Mouse (Mus musculus): ENCODE results near the gene Chrd.

Gene Chrd

DNA sequence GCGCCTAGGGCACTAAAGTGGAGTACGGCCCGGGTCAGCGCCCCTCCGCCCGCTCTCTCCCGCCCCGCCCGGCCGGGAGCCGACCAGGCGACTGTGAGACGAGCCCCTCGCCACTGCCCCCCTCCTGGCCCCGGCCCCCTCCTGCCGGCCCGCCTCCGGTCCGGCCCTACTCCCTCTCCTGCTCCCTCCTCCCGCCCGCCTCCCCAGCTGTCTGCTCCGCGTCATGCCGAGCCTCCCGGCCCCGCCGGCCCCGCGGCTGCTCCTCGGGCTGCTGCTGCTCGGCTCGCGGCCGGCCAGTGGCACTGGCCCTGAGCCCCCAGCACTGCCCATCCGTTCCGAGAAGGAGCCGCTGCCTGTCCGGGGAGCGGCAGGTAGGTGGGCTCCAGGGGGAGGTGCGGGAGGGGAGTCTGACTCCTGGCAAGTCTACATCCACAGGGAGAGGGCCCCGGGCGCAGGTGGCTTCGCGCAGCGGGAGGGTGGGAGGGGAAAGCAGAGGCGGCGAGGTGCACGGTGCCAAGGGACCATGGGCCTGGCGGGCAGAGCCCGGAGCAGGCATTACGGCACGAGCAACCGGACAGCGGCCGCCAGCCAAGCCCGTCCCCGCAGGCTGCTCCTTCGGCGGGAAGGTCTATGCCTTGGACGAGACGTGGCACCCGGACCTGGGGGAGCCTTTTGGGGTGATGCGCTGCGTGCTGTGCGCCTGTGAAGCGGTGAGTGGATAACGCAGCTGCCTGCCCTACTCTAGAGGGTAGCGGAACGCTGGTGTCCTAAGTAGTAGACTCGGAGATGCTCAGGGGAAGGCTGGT, at the start of gene Chrd:
Gene Chrd, plus strand, starts transcription at position 203 of the 806 bp plus-strand sequence.
- DNase-seq (ENCODE audit: inconsistent age in 2 of 2, low spot score in 1 of 2): peak; percentile 79 to 90

DNA sequence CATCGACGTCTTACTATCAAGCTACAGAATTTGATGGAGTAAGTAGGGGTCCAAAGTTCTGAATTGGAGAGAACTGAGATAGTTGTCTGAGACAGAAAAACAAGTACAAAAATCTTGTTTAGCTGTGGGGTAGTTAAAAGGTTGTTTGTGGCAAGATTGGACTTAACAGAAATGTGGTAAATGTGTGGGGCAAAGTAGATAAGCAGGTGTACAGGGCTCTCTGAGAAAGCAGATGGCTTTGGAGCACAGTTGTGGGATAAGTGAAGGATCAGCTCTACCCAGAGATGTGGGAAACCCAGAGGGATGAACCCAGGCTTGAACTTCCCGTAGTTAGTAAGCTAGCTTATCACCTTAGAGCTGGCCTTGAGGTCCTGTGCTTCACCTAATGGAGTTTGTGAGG, 42.2 kb upstream of the Chrd start:
- no peak for DNase-seq (ENCODE audit: inconsistent age in 2 of 2, low spot score in 1 of 2)

- no peak for DNase-seq (ENCODE audit: inconsistent age in 2 of 2, low spot score in 1 of 2)
Measured at GRCm38 (mm10) chr16:20691617-20692016, 41.3 kb upstream of the Chrd start.

DNA sequence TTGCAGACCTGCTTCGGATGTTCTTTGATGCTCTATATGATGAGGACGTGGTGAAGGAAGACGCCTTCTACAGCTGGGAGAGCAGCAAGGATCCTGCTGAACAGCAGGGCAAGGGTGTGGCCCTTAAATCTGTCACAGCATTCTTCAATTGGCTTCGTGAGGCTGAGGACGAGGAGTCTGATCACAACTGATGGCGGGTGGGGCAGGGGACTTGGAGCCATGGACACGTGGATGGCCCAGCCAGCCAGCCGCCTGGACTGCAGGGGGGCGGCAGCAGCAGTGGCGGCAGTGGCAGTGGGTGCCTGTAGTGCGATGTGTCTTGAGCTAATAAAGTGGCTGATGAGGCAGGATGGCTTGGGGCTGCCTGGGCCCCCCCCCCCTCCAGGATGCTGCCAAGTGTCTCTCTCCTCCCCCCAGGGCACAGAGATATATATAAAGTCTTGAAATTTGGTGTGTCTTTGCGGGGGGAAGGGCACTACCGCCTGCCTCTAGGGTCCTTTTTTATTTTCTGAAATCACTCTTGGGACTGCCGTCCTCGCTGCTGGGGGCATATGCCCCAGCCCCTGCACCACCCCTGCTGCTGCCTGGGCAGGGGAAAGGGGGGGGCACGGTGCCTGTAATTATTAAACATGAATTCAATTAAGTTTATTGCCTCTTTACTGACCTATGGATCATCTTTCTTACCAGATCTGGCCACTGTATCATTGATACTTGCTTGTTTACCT, 40.5 kb upstream of the Chrd start:
- DNase-seq (ENCODE audit: inconsistent age in 2 of 2, low spot score in 1 of 2): peak; percentile 33 to 60

- peak; percentile 94 to 97 for DNase-seq (ENCODE audit: inconsistent age in 2 of 2, low spot score in 1 of 2)
Measured at GRCm38 (mm10) chr16:20693111-20693701, 39.7 kb upstream of the Chrd start, which contains the start of gene Fam131a. Gene Fam131a (plus strand): TSS chr16:20693241.

GRCm38 (mm10) chr16:20694781-20695180, 38.1 kb upstream of the Chrd start:
- peak; percentile 41 to 65 for DNase-seq (ENCODE audit: inconsistent age in 2 of 2, low spot score in 1 of 2)

DNA sequence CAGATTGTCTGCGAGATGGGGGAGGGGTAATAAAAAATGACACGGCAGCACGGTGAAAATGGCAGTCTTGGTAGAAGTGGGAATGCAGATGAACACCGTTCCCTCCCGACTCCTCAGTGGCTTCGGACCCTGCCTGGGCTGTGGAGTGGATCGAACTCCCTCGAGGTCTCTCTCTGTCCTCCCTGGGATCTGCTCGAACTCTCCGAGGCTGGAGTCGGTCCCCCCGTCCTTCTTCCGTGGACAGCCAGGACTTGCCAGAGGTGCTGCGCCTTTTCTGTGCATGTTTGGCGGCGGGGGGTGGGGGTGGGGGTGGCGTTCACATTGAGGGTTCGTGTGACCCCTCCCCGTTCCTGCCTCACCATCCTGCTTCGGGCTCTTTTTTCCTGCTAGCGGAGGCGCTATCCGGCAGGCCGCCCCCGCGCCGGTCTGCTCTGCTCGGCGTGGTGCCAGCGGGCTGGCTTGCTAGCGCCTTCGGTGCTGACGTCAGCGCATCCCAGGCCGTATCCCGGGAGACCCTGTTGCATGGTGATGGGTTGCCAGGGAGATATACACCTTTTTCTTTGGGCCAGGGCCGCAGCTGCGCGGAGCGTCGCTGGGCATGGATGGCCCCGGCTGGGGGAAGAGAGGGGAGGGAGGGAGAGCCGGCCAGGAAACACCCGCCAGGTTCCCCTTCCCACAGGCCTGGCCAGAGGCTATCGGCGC, 37.2 kb upstream of the Chrd start:
- DNase-seq (ENCODE audit: inconsistent age in 2 of 2, low spot score in 1 of 2): peak; percentile 89 to 94

- DNase-seq (ENCODE audit: inconsistent age in 2 of 2, low spot score in 1 of 2): peak; percentile 29 to 67
Measured at GRCm38 (mm10) chr16:20699266-20699665, 33.7 kb upstream of the Chrd start.

DNA sequence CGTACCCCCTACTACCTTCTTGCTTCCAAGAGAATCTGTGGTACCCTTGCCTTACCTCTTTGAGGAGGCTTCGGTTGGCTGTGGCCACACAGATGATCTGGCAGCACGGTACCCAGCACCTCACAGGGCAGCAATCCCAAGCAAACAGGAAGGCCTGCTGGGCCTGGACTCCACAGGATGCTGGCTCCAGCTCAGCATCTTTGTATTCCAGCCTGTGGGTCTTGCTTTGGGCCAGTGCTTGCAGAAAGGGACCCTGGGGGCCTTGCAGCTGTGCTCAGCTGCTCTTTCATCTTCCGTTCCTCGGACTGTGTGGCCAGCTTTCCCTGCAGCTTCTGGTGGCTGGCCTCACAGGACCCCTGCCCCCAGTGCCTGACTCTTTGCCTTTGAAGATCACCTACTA, 32.9 kb upstream of the Chrd start:
- DNase-seq (ENCODE audit: inconsistent age in 2 of 2, low spot score in 1 of 2): no peak

GRCm38 (mm10) chr16:20701316-20701715, 31.6 kb upstream of the Chrd start:
- DNase-seq (ENCODE audit: inconsistent age in 2 of 2, low spot score in 1 of 2): no peak

DNA sequence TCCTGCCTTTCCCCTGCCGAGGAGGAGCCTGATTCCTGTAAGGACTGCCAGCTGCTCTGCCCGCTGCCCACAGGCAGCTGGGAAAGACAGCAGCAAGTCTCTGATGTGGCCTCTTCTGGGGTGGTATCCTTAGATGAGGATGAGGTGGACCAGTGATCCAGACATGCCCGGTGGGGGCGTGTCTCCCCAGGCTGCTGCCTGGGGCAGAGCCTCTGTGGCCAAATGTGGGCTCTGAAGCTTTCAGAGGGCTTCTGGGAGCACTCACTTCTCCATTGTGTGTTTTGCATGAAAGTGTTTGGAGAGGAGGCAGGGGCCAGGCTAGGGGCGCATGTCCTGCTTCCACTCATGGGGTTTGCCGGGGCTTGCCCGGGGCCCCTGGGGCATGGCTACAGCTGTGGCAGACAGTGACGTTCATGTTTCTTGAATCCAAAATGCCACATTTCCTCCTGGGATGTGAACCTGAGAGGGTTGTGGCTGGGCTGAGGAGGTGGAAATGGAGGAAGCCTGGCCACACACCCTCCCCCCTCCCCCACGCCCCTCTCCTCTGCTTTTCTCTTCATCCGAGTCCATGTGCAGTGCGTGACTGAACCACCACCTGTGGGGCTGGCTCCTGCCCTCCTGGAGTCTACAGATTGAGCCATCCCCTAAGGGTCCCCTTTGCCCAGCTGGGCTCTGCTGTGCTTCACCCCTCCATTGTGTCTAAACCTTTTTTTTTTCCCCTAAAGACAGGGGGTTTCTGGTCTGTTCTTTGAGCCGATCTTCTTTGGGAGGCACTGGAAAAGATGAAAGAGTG, 31.0 kb upstream of the Chrd start:
- DNase-seq (ENCODE audit: inconsistent age in 2 of 2, low spot score in 1 of 2): peak in 1 of 2 experiments; percentile 22

DNA sequence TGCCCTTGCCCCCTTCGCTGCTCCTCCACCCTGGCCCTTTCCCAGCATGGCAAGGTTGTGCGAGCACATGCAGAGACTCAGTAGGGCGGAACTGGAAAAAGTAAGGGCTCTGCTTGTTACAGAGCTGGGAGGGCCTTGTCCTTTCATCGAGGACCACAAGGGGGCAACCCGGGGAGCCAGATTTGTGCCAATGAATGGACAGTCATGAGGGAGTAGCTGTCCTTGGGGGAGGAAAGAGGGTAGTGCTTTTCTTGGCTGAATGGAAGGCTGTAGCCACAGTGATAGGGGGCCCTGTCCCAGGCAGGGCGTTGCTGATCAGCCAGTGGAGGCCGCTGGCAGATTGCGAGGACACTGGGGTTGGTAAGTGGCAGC, 30.4 kb upstream of the Chrd start:
- DNase-seq (ENCODE audit: inconsistent age in 2 of 2, low spot score in 1 of 2): peak; percentile 90 to 96

- DNase-seq (ENCODE audit: inconsistent age in 2 of 2, low spot score in 1 of 2): peak; percentile 31 to 58
Measured at GRCm38 (mm10) chr16:20703071-20703470, 29.9 kb upstream of the Chrd start.

DNA sequence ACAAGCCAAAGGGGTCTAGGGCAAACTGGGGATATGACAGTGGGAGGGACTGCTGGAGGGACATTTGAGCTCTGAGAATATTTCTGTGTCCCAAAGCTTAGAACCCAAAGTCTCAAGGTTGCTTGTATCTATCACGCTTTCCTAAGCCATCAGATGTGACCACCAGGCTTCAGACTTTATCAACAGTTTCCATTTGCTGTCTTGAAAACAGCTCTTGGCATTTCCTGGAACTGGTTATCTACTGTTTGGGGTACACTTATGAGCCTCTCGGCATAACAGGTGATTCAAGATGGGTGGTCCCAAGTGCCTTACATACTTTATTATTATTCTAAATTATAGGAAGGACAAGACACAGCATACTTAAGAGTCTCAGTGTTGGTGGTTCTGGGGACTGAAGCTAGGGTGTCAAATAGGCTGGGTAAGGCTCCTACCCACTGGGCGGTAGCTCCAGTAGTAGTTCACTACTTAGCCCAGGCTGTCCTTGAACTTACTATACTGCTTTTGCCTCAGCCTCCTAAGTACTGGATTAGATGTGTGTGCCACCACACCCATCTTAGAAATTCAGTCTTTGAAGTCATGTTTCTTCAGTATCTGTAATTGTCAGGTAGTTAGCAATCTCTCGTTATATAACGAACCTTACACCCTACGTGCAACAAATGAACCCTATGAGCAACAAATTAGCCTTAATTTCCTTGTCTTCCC, 29.1 kb upstream of the Chrd start:
- DNase-seq (ENCODE audit: inconsistent age in 2 of 2, low spot score in 1 of 2): no peak

- DNase-seq (ENCODE audit: inconsistent age in 2 of 2, low spot score in 1 of 2): no peak
Measured at GRCm38 (mm10) chr16:20705786-20706185, 27.1 kb upstream of the Chrd start.

- peak; percentile 39 to 82 for DNase-seq (ENCODE audit: inconsistent age in 2 of 2, low spot score in 1 of 2)
Measured at GRCm38 (mm10) chr16:20706407-20707055, 26.4 kb upstream of the Chrd start.

GRCm38 (mm10) chr16:20708220-20708938, 24.5 kb upstream of the Chrd start:
- DNase-seq (ENCODE audit: inconsistent age in 2 of 2, low spot score in 1 of 2): no peak

DNA sequence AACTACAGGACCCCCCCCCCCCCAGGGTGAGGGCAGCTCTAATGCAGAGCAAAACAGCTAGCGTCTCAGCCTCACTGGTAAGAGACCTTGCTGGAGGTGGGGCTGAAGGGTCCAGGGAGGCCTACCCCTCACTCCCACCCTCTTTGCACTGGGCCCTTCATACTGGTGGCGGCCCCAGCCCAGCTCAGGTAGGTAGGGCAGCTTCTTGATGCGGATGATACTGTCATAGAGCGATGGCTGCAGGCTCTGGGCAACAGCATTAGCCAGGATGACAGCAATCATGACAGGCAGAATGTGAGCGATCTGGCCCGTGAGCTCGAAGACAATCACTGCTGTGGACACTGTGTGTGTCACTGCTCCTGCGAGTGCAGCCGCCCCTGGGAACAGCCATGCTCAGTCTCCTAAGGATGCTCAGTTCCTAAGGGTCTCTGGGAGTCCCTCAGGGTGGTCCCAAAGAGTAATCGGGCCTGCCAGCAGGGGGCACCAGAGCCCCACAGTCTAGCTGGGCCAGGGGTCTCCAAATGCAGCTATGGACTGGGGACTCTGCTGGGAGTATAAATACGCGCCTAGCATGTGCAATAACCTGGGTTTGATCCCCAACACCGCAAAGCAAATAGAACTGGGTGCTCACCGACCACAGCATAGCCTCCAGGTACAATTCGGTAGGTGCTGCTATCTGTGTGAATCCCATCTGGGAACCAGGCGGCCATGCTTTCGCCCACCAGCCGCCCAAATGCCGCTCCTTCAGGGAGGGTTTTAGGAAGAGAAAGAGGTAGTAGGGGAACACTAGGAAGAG, 23.8 kb upstream of the Chrd start:
- DNase-seq (ENCODE audit: inconsistent age in 2 of 2, low spot score in 1 of 2): peak in 1 of 2 experiments; percentile 66
